Mouse (Mus musculus) megakaryocyte-erythroid progenitor cell, adult 5-6 weeks (primary cell): Measurements from ENCODE around the gene Rpp14. TPM values are rescaled to one million over a fixed set of nuclear protein-coding genes. Genes with fewer than 3 reads are reported as not detected.
A peak's percentile ranks its signal among the peaks of the same experiment; 100 is the strongest.
"Not testable (repeated sequence)": the region's sequence is repeated elsewhere in the genome, so short reads cannot be mapped to it uniquely, and the experiment has no call there.

Source experiments
- ATAC-seq: replicated peaks from 2 replicates; pipeline ENCODE4 v1.8.0; 2016; ENCODE audit warnings: mild to moderate bottlenecking, inconsistent platforms; ENCODE audit not compliant: severe bottlenecking, poor library complexity, low FRiP score, low TSS enrichment
- total RNA-seq, 2 experiments: library from RNA; stranded (forward) in 1 of 2; stranded (reverse) in 1 of 2; fragments of 200-1000, 215-1000 nt in 1 of 2; fragments of >200 nt in 1 of 2; fragmentation: Nextera tagmentation in 1 of 2; gene quantifications; 2 replicates each; pipeline ENCODE4 v1.2.3; 2014 to 2017

The Rpp14 gene
- total RNA-seq, 2 experiments from 2014 or later: 33.0 to 88.3 TPM

GRCm38 (mm10) chr14:8108976-8109375 lies 28.8 kb downstream of the Rpp14 start:
- no peak for ATAC-seq

- no peak for ATAC-seq
Observed at GRCm38 (mm10) chr14:8111545-8111944, 31.4 kb downstream of the Rpp14 start.

DNA sequence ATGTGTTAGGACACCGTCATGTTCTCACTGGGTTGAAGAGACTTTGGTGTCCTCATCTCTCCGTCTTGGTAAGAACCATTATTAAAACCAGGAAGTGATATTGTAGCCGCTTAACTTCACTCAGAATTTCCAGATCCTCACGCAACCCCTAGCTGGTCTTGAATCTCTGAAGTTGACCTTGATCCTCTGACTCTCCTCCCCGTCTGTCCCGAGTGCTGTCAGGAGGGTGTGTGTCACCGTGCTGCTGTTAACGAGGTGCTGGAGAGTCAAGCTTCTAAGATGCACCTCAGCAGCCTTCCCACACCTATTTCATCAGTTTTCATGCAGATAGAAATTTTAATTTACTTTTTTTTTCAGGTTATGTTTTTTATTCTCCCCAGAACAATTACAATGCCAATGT lies 31.9 kb downstream of the Rpp14 start:
- no peak for ATAC-seq

DNA sequence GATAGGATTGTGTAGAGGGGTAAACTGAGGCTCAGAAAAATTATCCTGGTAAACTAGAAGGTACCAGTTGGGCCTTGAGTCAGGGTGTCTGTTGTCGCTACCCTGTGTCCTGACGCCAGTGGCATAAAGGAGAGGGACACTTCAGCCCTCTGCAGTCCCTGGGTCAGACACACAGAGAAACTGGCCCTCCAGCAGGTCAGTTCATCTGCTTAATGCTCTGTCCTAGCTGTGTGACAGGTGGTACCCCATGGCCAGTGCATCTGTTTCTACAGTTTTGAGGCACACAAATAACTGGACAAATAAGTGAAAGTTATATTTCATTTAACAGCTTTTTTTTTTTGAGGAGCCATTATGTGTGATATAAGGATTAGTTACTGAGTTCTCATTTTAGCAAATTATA lies 33.4 kb downstream of the Rpp14 start:
- ATAC-seq: no peak

DNA sequence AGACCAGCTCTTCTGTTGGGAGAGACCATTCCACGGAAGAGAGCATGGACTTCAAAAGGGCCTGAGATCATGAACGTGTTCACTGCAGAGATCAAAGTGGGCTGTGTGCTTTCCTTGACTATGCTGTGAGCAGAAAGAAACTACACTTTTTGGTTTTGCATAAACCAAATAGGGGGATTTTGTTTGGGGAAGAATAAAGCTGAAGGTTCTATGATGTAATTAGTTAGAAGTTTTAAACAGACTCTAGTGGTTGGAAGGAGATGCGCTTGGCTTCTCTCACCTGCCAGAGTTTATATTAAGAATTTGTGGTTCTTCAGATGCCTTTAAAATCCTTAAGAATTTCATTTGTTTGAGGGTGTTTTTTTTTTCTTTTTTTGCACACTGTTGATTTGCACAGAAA lies 34.1 kb downstream of the Rpp14 start:
- no peak for ATAC-seq

GRCm38 (mm10) chr14:8114756-8115155 lies 34.6 kb downstream of the Rpp14 start:
- ATAC-seq: no peak

- no peak for ATAC-seq
Observed at GRCm38 (mm10) chr14:8115772-8116171, 35.6 kb downstream of the Rpp14 start.

DNA sequence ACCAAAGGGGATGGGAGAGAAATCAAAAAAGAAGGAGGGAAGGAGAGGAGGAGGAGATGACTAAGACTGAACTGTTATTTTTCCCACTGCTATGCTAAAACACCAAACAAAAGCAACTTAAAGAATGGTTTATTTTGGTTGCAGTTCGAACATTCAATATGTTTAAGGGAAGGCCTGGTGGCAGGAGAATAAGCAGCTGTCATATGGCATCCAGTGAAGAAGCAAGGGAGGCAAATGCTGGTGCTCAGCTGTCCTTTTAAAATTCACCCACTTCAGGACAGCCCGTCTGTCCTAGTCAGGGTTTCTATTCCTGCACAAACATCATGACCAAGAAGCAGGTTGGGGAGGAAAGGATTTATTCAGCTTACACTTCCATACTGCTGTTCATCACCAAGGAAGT lies 37.2 kb downstream of the Rpp14 start:
- ATAC-seq: no peak

DNA sequence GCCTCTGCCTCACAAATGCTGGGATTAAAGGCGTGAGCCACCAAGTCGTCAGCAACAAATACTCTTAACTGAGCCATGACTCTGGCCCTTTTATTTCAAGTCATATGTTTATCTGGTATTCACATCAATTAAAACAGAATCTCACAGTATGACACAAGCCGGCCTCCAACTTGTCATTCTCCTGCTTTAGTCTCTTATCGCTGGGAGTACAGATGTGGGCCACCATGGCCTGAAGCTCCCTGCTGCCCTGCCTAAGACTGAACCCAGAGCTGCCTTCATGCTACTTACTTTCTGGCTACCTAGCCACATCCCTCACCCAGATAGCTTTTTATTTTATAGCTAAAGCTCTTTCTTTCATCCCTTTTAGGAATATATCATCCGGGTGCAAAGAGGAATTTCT lies 39.3 kb downstream of the Rpp14 start:
- peak; percentile 81 for ATAC-seq

DNA sequence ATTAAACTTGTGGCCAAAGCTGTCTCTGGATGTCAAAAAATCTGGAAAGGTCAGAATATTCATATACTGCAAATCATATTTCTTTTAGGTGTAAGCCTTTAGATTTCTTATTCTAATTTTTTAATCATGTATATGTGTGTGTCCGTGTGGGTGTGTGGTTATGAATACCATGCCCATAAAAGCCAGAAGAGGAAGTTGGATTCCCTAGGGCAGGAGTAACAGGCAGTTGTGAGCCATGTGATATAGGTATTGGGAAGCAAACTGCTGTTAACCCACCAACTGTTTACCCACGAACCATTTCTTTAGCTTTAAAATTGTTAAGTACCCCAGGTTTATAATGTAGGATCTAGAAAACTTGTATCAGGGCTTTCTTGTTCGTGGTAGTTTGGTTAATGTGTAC lies 39.7 kb downstream of the Rpp14 start:
- ATAC-seq: no peak

GRCm38 (mm10) chr14:8123141-8123540 lies 43.0 kb downstream of the Rpp14 start:
- ATAC-seq: no peak

GRCm38 (mm10) chr14:8123611-8124010 lies 43.4 kb downstream of the Rpp14 start:
- not testable (repeated sequence) for ATAC-seq

- ATAC-seq: no peak
Observed at GRCm38 (mm10) chr14:8124046-8124881, 44.1 kb downstream of the Rpp14 start.

GRCm38 (mm10) chr14:8127971-8128370 lies 47.8 kb downstream of the Rpp14 start:
- ATAC-seq: no peak

DNA sequence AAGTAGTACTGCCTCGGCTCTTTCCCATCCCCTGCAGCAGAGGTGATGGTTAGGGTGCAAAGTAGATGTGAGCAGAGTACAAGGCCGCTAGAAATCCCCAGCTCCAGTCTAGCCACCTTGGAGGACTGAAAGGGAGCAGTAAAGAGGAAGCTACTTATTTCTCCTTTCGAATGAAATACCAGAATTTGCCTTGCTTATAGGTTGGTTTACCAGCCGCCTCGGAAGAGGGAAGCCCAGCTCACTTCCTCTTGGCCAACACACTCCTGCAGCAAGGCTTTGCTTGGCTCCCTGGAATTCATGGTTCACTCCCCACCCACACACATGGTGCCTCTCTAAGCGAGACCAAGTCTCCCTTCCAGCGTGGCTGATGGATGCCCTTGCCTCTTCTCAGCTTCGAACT lies 52.6 kb downstream of the Rpp14 start:
- no peak for ATAC-seq

DNA sequence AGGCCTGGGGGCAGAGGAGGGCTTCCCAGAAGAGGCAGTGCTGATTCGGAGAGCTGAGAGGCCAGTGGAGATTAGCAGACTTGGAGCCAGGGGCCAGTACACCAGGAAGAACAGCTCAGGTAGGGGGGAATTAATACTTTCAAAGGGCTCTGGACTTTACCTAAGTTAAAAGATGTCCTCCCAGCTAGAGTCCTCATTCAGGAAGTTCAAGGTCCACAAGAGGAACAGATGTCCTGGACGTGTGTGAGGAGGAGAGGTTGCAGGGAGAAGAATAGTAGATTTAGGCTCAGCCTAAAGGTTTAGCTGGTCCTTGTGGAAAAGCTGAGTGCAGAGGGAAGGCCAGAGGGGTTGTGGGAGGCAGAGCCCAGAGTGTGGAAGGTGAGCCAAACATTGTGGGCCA lies 54.1 kb downstream of the Rpp14 start:
- ATAC-seq: no peak

DNA sequence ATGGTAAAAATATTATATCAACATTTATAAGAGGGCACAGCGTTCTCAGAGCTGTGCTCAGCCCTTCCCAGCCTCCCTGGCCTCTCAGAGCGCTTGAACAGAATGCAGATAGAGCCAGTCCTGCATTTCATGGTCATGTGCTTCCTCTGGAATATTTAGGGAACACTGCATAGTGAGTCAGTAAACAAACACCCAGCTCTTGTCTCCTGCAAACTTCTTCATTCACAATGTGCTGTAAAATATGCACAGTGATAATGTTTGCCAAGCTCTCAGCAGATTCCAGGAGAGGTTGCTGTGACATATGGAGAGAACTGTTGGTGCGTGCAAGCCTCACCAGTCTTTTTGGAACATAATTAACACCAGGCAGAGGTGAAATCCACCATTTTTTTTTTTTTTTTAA lies 55.0 kb downstream of the Rpp14 start:
- ATAC-seq: no peak

DNA sequence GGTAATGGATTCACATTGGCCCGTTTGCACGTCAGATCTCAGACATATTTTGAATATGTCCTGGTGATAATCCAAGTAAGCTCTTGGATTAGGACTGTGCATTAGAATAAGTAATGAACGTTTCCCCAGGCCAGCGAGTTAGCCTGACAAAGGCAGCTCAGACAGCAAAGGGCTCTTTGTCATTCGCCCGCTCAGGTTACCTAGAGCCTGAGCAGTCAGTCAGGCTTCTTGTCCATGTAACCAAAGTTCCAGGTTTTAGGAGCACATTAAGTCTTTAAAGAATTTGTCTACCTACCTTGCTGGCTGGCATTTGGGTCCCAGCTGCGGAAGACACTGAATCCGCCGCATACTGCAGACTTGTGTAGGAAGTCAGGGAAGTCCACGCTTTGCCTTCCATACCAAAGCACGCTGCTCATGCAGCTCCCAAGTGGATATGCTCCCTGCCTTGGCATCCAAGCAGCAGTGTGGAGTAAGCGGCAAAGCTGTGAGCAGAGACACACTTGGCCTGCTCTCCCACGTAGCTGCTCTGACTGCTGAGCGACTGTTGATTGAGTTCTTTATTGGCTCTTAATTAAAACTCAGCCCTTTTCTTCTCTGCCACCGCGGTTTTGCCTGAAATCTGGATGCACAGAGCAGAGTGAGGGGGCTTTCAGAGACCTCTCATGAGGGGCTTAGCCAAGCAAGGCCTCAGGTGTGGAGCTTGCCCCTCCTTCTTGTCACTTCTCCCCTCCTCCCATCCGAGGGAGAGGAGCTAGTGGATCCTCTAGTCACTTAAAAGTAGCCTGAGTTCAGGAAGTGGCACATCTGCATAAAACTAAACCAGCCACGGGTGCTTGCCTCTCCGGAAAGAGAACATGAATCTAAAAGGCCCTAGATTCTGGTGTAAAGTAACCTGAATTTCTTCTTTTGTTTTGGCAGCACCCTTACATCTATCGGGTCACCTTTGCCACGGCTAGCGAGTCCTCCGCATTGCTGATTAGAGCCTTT lies 59.9 kb downstream of the Rpp14 start:
- no peak for ATAC-seq

- ATAC-seq: no peak
Observed at GRCm38 (mm10) chr14:8141131-8141530, 61.0 kb downstream of the Rpp14 start.
